Mouse (Mus musculus) kidney, adult 11 months (tissue): Measurements from ENCODE around the gene Zswim3.
"Not testable (repeated sequence)": the region's sequence is repeated elsewhere in the genome, so short reads cannot be mapped to it uniquely, and the experiment has no call there.

Experiments
- DNase-seq: peaks from one replicate; pipeline ENCODE4 v3.0.0; 2022

The Zswim3 gene

DNA sequence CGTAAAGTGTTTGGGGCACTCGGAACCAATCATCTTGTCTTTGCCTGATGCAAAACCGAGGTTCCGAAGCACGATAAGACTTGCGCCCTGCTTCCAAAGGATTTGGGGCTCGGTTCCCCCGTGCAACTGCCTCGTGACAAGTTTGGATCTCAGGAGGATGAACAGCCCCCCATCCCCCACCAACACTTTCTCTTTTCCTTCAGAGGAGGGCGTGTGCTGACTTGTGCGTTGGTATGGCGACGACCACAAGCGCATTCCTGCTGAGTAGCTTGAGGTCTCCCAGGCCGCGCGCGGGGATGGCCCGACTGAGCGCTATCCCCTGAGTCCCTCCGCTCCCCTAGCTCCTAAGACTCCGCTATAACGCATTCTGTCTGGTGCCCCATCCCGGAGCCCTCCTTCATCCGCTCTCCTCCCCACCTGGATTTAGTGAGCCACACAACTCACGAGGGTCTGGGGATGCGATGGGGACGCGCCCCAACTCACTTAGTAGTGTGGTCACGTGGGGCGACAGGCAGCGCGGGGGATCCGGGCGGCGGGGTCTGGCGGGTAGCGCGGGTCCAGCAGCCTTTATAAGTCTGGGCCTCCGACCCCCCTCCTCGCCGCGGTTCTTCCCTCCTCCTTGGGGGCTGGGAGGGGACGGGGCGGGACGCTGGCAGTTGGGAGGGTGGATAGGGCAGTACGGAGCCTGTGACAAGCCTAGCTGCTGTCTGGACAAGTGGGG is 52.4 kb downstream of the Zswim3 start, which contains the start of gene Pltp:
Gene Pltp (minus strand): TSS at position 611 of the 721 bp plus-strand sequence.
- DNase-seq, result no peak

DNA sequence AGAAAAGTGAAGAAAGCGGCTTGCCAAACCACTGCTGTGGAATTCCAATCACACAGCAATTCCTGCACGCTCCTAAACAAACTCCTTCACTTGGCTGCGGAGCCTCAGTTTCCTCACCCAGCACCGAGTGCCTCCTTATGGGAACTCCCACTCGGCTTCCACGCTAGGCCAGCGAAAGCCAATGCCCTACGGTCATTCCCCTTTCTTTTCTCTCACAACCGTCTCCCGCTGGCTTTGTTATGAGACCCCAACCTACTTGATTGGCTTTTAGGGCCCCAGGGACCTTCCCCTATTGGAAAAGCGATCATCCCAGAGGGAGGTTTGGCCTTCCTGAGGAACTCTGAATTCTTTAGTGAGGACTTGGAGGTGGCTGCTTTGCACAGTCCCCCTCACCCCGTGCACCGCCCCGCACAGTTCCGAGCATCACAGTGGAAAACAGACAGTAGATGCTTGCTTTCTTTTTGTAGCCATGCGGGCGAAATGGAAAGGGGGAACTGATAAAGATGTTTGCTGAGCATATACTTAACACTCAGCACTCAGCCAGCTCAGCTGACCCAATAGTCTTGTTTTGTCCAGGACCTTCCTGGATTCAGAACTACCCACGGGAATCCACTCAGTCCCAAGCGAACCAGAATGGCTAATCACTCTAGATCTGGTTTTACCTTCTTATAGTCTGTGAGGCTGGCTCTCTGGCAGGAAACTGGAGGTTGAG is 53.1 kb downstream of the Zswim3 start:
- no peak for DNase-seq

DNA sequence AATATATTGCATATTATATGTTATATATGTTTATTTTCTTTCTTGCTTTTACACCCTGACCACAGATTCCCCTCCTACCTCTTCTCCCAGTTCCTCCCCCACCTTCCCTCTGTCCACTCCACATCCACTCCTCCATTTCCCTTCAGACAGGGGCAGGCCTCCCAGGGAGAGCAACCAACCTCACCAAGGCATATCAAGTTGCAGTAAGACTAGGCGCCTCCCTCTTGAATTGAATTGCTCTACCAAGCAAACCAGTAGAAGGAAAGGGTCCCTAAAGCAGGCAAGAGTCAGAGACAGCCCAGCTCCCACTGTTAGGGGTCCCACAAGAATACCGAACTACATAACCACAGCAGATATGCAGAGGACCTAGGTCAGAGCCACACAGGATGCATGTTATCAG is 54.3 kb downstream of the Zswim3 start:
- no peak for DNase-seq

DNA sequence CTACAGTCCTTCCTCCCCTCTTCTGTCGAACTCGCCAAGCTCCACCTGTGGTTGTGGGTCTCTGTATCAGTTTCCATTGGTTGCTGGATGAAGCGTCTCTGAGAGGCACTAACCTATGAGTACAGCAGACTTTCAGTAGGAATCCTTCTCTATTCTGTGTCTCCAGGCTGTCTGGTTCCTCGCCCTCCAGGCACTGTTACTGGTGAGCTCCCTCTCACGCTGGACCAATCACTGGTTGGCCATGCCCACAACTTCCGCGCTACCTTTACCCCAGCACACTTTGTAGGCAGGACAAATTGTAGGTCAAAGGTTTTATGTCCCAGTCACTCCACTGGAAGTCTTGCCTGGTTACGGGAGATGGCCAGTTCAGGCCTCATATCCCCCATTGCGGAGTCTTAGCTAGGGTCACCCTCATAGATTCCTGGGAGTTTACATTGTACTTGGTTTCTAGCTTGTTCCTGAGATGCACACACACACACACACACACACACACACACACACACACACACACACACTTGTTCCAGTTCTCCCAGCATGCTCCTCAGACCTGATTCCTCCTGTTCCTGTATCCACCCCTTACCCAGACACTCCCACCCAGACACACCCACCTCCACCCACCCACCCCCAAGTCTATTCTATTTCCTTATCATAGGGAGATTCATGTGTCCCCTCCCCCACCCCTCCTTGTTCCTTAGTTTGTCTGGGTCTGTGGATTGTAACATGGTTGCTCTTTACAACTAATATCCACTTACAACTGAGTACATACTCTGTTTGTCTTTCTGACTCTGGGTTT is 54.9 kb downstream of the Zswim3 start:
- no peak for DNase-seq

DNA sequence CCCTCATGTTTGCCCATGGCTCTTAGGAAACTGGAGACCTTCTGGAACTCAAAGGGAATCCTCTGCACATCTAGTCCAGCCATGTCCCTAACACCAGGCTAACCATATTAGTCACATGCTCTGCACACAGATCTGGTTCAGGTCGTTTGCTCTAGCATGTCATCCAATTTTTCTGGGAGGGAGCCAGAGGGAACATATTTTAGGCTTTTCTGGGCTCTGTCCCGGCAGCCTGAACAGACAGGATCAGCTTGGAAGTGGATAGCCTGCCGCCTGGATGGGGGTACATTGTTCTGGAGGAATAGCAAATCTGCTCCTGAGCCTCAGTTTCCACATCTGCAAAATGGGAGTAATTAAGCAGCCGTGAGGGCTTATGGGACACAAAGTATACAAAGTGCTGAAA is 56.2 kb downstream of the Zswim3 start:
- DNase-seq, result no peak

DNA sequence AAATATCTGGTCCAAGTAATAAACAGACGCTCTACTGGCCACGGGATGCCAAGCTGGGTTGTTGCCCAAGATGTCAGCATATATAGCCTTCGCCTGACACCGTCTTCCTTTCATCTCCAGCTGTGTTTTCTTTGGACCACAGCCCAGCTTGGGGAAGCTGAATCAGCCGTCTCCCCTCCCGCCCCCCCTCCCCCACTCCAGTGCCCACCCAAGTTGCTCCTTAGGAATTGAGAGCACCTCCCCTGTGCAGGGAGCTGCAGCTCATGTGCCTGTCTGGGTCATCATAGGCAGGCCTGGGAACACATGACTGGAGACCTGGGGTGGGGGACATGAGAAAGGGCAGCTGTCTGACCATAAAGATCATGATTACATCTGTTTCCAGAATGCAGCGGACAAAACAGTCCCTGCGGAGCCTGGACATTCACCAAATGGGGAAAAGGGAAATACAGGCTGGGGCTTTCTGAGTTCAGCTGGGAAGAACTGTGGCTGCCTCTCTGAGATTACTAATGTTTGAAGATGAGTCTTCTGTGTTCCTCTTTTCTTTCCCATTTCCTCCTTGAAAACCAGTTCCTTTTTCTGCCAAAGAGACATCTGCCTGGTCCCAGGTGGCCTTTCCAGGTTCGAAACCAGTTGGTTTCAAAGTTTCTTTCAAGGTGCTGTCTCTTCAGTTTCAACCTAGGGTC is 57.4 kb downstream of the Zswim3 start:
- DNase-seq, result no peak

DNA sequence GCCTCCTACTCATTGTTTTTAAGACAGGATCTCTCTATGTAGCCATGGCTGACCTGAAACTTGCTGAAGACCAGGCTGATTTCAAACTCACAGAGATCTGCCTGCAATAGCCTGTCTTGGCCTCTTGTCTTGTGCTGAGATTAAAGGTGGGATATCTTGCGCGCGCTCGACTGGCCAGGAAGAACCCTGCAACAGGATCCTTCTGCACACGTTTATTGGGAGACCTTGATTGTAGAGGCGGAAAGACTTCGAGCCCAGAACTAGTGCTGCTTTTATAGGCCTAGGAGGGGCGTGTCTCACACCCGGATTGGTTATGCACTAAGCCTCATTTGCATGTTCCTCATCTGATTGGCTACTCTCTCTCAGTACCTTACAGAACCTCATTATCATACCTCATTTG is 58.5 kb downstream of the Zswim3 start:
- DNase-seq, result not testable (repeated sequence)

DNA sequence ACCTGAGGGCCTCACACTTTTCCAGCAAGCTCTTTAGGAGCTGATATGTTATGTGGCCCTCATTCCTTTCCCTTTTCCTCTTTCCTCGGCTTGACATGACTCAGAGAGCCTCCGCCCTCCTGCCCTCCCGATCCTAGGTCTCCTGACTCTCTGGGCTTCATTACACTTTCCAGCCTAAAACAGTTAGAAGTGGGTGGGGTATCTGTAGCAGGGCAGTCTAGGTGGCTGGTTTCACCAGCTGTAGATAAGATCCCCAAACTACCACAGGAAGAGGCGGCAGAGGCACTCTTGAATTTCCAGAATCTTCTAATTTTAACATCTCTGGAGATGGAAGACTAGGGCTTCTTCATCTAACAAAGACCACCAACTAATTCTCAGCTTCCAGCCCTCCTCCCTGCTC is 59.7 kb downstream of the Zswim3 start:
- DNase-seq, result no peak

DNA sequence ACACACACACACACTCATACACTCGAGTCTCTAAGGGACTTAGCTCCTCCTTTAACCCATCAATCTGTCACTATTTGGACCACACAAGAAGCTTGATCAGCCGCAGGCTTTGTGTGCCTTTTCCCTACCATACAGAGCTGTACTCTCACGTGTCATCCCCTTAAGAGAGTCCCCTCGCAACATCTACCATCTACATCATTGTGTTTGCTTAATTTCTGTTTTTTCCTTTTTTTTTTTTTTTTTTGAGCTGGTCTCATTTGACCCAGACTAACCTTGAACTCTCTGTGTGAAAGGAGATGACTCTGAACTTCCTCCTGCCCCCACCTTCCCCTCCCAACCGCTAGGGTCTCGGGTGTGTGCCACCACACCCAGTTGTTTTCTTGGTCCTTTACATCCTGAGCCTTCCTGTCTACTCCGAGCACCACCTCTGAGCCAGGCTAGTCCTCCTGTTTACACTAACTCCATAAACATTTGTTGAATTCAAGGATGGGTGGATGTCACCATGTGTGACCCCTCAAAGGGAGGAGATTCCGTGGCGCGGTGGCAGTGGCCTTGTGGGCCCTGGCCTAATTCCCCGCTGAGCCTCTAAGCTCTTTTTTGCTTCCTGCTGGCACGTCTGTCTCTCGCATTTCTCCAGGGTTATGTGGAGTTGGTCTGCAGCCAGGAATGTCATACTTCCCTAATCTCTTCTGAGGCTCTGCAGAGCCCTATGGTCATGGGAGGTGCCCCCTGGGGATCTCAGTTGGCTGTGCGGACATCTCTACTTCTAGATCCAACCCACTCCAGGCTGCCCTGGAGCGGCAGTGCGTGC is 62.0 kb downstream of the Zswim3 start:
- DNase-seq, result peak; percentile 59

DNA sequence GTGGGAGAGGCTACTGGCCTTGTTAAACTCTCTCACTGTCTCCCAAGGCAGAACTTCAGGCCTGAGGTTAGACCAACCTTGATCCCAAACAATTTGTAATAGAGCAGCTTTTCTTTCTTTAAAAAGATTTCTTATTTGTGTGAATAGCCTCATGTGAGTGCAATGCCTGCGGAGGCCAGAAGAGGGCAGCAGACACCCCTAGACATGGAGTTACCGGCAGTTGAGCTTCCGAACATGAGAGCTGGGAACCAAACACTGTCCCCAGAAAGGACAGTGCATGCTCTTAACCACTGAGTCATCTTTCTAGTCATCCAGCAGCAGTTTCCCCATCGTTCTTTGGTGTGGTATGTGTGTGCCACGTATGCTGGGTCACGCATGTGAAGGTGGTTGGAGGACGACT is 62.7 kb downstream of the Zswim3 start:
- no peak for DNase-seq

DNA sequence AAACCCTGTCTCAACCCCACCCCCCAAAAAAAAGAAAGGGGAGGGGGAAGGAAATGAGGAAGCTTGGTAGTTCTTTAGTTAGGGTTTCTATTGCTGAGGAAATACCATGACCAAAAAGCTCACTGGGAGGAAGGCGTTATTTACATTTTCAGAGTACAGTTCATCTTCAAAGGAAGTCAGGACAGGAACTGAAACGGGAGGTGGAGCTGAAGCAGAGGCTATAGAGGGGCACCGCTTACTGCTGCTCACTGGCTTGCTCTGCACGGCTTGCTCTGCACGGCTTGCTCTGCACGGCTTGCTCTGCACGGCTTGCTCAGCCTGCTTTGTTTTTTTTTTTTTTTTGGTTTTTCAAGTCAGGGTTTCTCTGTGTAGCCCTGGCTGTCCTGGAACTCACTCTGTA is 63.6 kb downstream of the Zswim3 start:
- no peak for DNase-seq
